Mouse (Mus musculus): ENCODE measurements around the gene 1700011M02Rik. TPM values are rescaled to one million over a fixed set of nuclear protein-coding genes. Genes with fewer than 3 reads are reported as not detected.

1700011M02Rik gene
- polyA plus RNA-seq, 2 experiments = not detected

- H3K4me1 ChIP-seq (replicated peaks; ENCODE audit: control insufficient read depth in 2 of 2, insufficient read depth in 2 of 2, low read length in 1 of 2) = no peaks in the 10 kb centered on the region
- WGBS (ENCODE audit: insufficient replicate concordance) = 25% methylated on average over 4 of the region's 4 CpGs
- no peak overlapping the region for H3K4me2 ChIP-seq (ENCODE audit: low read depth)
- ATAC-seq (ENCODE audit: insufficient read depth) (no peak), DNase-seq (ENCODE audit: low read depth in 3 of 3, low spot score in 3 of 3) (no peak)
- no peaks in the 10 kb centered on the region for H3K36me3 ChIP-seq (replicated peaks; ENCODE audit: control insufficient read depth, insufficient read depth, low read depth)
- no peaks in the 10 kb centered on the region for H3K9me3 ChIP-seq (ENCODE audit: control insufficient read depth, low read length)
- H3K4me3 ChIP-seq (ENCODE audit: insufficient read depth in 1 of 2, low read depth in 2 of 2, low read length in 2 of 2) = no peak overlapping the region
- no peak overlapping the region for H3K9ac ChIP-seq (replicated peaks)
- no peak for TF ChIP-seq EP300 (IDR thresholded peaks at IDR 0.05; ENCODE audit: low read depth)
- no peak for TF ChIP-seq CTCF (IDR thresholded peaks at IDR 0.05; ENCODE audit: low read depth)
- H3K27me3 ChIP-seq (ENCODE audit: control insufficient read depth, insufficient read depth, low read length) = no peaks in the 10 kb centered on the region
- no peak overlapping the region for H3K27ac ChIP-seq
Measured at GRCm38 (mm10) chrX:102958917-102959316, 50.2 kb downstream of the 1700011M02Rik start.

Other genes starting within 250 kb of the 1700011M02Rik start
- gene Gm3880, start 221.9 kb upstream of the 1700011M02Rik start, polyA plus RNA-seq (2012; rRNA removed) = not detected in 2 replicates
- gene Gm3880, start 221.9 kb upstream of the 1700011M02Rik start, polyA plus RNA-seq (2014; fragmentation: Nextera tagmentation; extraction: Ambion mirVana) = not detected in 2 replicates
- gene Gm9112, start 201.3 kb upstream of the 1700011M02Rik start, polyA plus RNA-seq (2012; rRNA removed) = not detected in 2 replicates
- gene Gm9112, start 201.3 kb upstream of the 1700011M02Rik start, polyA plus RNA-seq (2014; fragmentation: Nextera tagmentation; extraction: Ambion mirVana) = not detected in 2 replicates
- not detected in 2 replicates for gene Dmrtc1b, start 201.0 kb upstream of the 1700011M02Rik start, polyA plus RNA-seq (2012; rRNA removed)
- gene Dmrtc1b, start 201.0 kb upstream of the 1700011M02Rik start, polyA plus RNA-seq (2014; fragmentation: Nextera tagmentation; extraction: Ambion mirVana) = not detected in 2 replicates
- not detected in 2 replicates for gene Dmrtc1c1, start 105.9 kb upstream of the 1700011M02Rik start, polyA plus RNA-seq (2012; rRNA removed)
- gene Dmrtc1c1, start 105.9 kb upstream of the 1700011M02Rik start, polyA plus RNA-seq (2014; fragmentation: Nextera tagmentation; extraction: Ambion mirVana) = not detected in 2 replicates
- gene Dmrtc1c2, start 54.3 kb upstream of the 1700011M02Rik start, polyA plus RNA-seq (2012; rRNA removed) = not detected in 2 replicates
- gene Dmrtc1c2, start 54.3 kb upstream of the 1700011M02Rik start, polyA plus RNA-seq (2014; fragmentation: Nextera tagmentation; extraction: Ambion mirVana) = not detected in 2 replicates
- not detected in 2 replicates for gene 1700031F05Rik, start 40.9 kb upstream of the 1700011M02Rik start, polyA plus RNA-seq (2012; rRNA removed)
- gene 1700031F05Rik, start 40.9 kb upstream of the 1700011M02Rik start, polyA plus RNA-seq (2014; fragmentation: Nextera tagmentation; extraction: Ambion mirVana) = not detected in 2 replicates
- gene Dmrtc1a, start 218 bp upstream of the 1700011M02Rik start, polyA plus RNA-seq (2012; rRNA removed) = not detected in 2 replicates
- 0.13 TPM in 1 of 2 replicates, not detected in the other for gene Dmrtc1a, start 218 bp upstream of the 1700011M02Rik start, polyA plus RNA-seq (2014; fragmentation: Nextera tagmentation; extraction: Ambion mirVana)
- gene 1700018G05Rik, start 19.5 kb downstream of the 1700011M02Rik start, polyA plus RNA-seq (2012; rRNA removed) = not detected in 2 replicates
- gene 1700018G05Rik, start 19.5 kb downstream of the 1700011M02Rik start, polyA plus RNA-seq (2014; fragmentation: Nextera tagmentation; extraction: Ambion mirVana) = not detected in 2 replicates

Measured in liver, embryonic 14.5 days (tissue).